Mouse (Mus musculus) heart, embryonic 15.5 days (tissue): ENCODE data around the gene Pde4d. TPM values are rescaled to one million over a fixed set of nuclear protein-coding genes. Genes with fewer than 3 reads are reported as not detected.
"Not testable (repeated sequence)": the region's sequence is repeated elsewhere in the genome, so short reads cannot be mapped to it uniquely, and the experiment has no call there.

Source experiments
- ATAC-seq: fragments of 200-750 bp; cut with Nextera tagmentation; replicated peaks from 2 replicates; pipeline ENCODE4 v1.8.0; 2017; ENCODE audit warnings: low read depth, moderate TSS enrichment; ENCODE audit not compliant: insufficient number of reproducible peaks, insufficient read depth, low FRiP score
- H3K27ac ChIP-seq: fragments of 300-500 bp; sonication (generic); 2 replicates; pipeline ENCODE4 v1.5.1; 2015; ENCODE audit warnings: mild to moderate bottlenecking, inconsistent platforms
- H3K27me3 ChIP-seq: fragments of 300-500 bp; sonication (generic); 2 replicates; pipeline ENCODE4 v1.6.1; 2015; ENCODE audit warnings: inconsistent platforms
- H3K36me3 ChIP-seq: fragments of 300-500 bp; sonication (generic); 2 replicates; pipeline ENCODE4 v1.6.1; 2015; ENCODE audit warnings: mild to moderate bottlenecking, inconsistent platforms
- H3K4me1 ChIP-seq: fragments of 300-500 bp; sonication (generic); replicated peaks from 2 replicates; pipeline ENCODE4 v1.6.1; 2015; ENCODE audit warnings: inconsistent platforms
- H3K4me2 ChIP-seq: fragments of 300-500 bp; sonication (generic); 2 replicates; pipeline ENCODE4 v1.6.1; 2015; ENCODE audit warnings: inconsistent platforms, mild to moderate bottlenecking, moderate library complexity
- H3K4me3 ChIP-seq: fragments of 300-500 bp; sonication (generic); 2 replicates; pipeline ENCODE4 v1.5.1; 2015; ENCODE audit warnings: mild to moderate bottlenecking, inconsistent platforms
- H3K9ac ChIP-seq: fragments of 300-500 bp; sonication (generic); 2 replicates; pipeline ENCODE4 v1.6.1; 2015; ENCODE audit warnings: mild to moderate bottlenecking, inconsistent platforms
- H3K9me3 ChIP-seq: fragments of 300-500 bp; sonication (generic); replicated peaks from 2 replicates; pipeline ENCODE4 v1.6.1; 2016; ENCODE audit warnings: inconsistent platforms
- WGBS: fragments of 180-500 bp; shearing (Covaris S2); methylation state at CpG from one replicate; pipeline ENCODE4 v1.1.7; 2015; ENCODE audit warnings: mixed read lengths; 5-methylcytosine and 5-hydroxymethylcytosine counted together
- polyA plus RNA-seq: library from polyadenylated mRNA; unstranded; fragments of >200 nt; fragmentation: Nextera tagmentation; extraction: Ambion mirVana; gene quantifications from 2 replicates; pipeline ENCODE4 v1.2.1, GENCODE M21; 2015

Gene Pde4d
- polyA plus RNA-seq, 1 experiment from 2014 or later: 25.7 TPM

- H3K4me3 ChIP-seq: no peak overlapping the region
- H3K27ac ChIP-seq: no peak overlapping the region
- no peaks in the 10 kb centered on the region for H3K9me3 ChIP-seq
- no peak overlapping the region for H3K4me2 ChIP-seq
- H3K27me3 ChIP-seq: no peaks in the 10 kb centered on the region
- no peaks in the 10 kb centered on the region for H3K36me3 ChIP-seq
- H3K4me1 ChIP-seq: no peaks in the 10 kb centered on the region
- no peak overlapping the region for H3K9ac ChIP-seq
- 74% methylated on average over 3 of the region's 3 CpGs for WGBS
- no peak for ATAC-seq
These were observed 319.8 kb downstream of the Pde4d start for GRCm38 (mm10) chr13:108769465-108770056.

GRCm38 (mm10) chr13:108772386-108772785, 322.6 kb downstream of the Pde4d start:
- H3K4me2 ChIP-seq: no peak overlapping the region
- H3K4me3 ChIP-seq: no peak overlapping the region
- 82% methylated on average over 3 of the region's 3 CpGs for WGBS
- ATAC-seq: no peak
- H3K9me3 ChIP-seq: no peaks in the 10 kb centered on the region
- peaks cover 4% of the 10 kb centered on the region; the same call in 1 of the 2 replicates for H3K4me1 ChIP-seq
- no peaks in the 10 kb centered on the region for H3K36me3 ChIP-seq
- H3K9ac ChIP-seq: no peak overlapping the region
- H3K27ac ChIP-seq: no peak overlapping the region
- no peaks in the 10 kb centered on the region for H3K27me3 ChIP-seq

- no peaks in the 10 kb centered on the region for H3K9me3 ChIP-seq
- H3K27me3 ChIP-seq: no peaks in the 10 kb centered on the region
- no peak overlapping the region for H3K27ac ChIP-seq
- H3K36me3 ChIP-seq: no peaks in the 10 kb centered on the region
- H3K9ac ChIP-seq: no peak overlapping the region
- H3K4me2 ChIP-seq: no peak overlapping the region
- 80% methylated on average over 1 of the region's 1 CpGs for WGBS
- peaks cover 4% of the 10 kb centered on the region; the same call in 1 of the 2 replicates for H3K4me1 ChIP-seq
- H3K4me3 ChIP-seq: no peak overlapping the region
- no peak for ATAC-seq
These were observed 325.2 kb downstream of the Pde4d start for GRCm38 (mm10) chr13:108774981-108775380.

GRCm38 (mm10) chr13:108775882-108776281, 326.1 kb downstream of the Pde4d start:
- Histone ChIP-seq H3K9ac (no peak overlapping the region), H3K9me3 (no peaks in the 10 kb centered on the region), H3K27ac (0 out of 2 replicates have a peak overlapping the region, but pooled peaks have one; percentile 18), H3K4me1 (peaks cover 4% of the 10 kb centered on the region; the same call in 1 of the 2 replicates), H3K4me3 (no peak overlapping the region), H3K4me2 (peak overlapping the region; percentile 29), H3K36me3 (no peaks in the 10 kb centered on the region), H3K27me3 (no peaks in the 10 kb centered on the region)
- WGBS: 34% methylated on average over 7 of the region's 7 CpGs
- ATAC-seq: peak; percentile 50; the same call in 1 of the 2 replicates

- not testable (repeated sequence) for ATAC-seq, H3K9ac ChIP-seq
These were observed 347.9 kb downstream of the Pde4d start for GRCm38 (mm10) chr13:108797620-108798019.

GRCm38 (mm10) chr13:108809191-108809590, 359.4 kb downstream of the Pde4d start:
- WGBS: 72% methylated on average over 7 of the region's 7 CpGs
- Histone ChIP-seq H3K4me1 (no peaks in the 10 kb centered on the region), H3K4me3 (no peak overlapping the region), H3K9ac (no peak overlapping the region), H3K27ac (no peak overlapping the region), H3K9me3 (no peaks in the 10 kb centered on the region), H3K27me3 (no peaks in the 10 kb centered on the region), H3K4me2 (no peak overlapping the region), H3K36me3 (no peaks in the 10 kb centered on the region)
- ATAC-seq: no peak

More at GRCm38 (mm10) chr13:108797620-108798019, 347.9 kb downstream of the Pde4d start:
- not testable (repeated sequence) for H3K9me3 ChIP-seq, H3K27ac ChIP-seq, H3K4me1 ChIP-seq, H3K4me3 ChIP-seq, H3K4me2 ChIP-seq, H3K36me3 ChIP-seq, H3K27me3 ChIP-seq
- 78% methylated on average over 3 of the region's 3 CpGs for WGBS

GRCm38 (mm10) chr13:108812956-108813355, 363.2 kb downstream of the Pde4d start:
- WGBS: 53% methylated on average over 3 of the region's 3 CpGs
- H3K4me2 ChIP-seq: no peak overlapping the region
- no peak overlapping the region for H3K27ac ChIP-seq
- no peaks in the 10 kb centered on the region for H3K4me1 ChIP-seq
- no peak overlapping the region for H3K4me3 ChIP-seq
- H3K36me3 ChIP-seq: no peaks in the 10 kb centered on the region
- H3K9ac ChIP-seq: no peak overlapping the region
- no peaks in the 10 kb centered on the region for H3K27me3 ChIP-seq
- no peak for ATAC-seq
- no peaks in the 10 kb centered on the region for H3K9me3 ChIP-seq

- Histone ChIP-seq H3K4me3 (no peak overlapping the region), H3K4me2 (no peak overlapping the region), H3K27ac (no peak overlapping the region), H3K27me3 (no peaks in the 10 kb centered on the region), H3K4me1 (no peaks in the 10 kb centered on the region), H3K9ac (no peak overlapping the region), H3K9me3 (no peaks in the 10 kb centered on the region), H3K36me3 (no peaks in the 10 kb centered on the region)
- no peak for ATAC-seq
- WGBS: 69% methylated on average over 6 of the region's 6 CpGs
These were observed 370.2 kb downstream of the Pde4d start for GRCm38 (mm10) chr13:108819846-108820408.

- H3K4me1 ChIP-seq: no peaks in the 10 kb centered on the region
- H3K27ac ChIP-seq: no peak overlapping the region
- H3K36me3 ChIP-seq: no peaks in the 10 kb centered on the region
- H3K27me3 ChIP-seq: no peaks in the 10 kb centered on the region
- WGBS: 79% methylated on average over 2 of the region's 2 CpGs
- H3K4me2 ChIP-seq: no peak overlapping the region
- no peak overlapping the region for H3K9ac ChIP-seq
- no peak overlapping the region for H3K4me3 ChIP-seq
- no peaks in the 10 kb centered on the region for H3K9me3 ChIP-seq
- no peak for ATAC-seq
These were observed 370.7 kb downstream of the Pde4d start for GRCm38 (mm10) chr13:108820487-108820886.

GRCm38 (mm10) chr13:108821270-108821669, 371.5 kb downstream of the Pde4d start:
- Histone ChIP-seq H3K36me3 (no peaks in the 10 kb centered on the region), H3K27ac (no peak overlapping the region), H3K4me1 (no peaks in the 10 kb centered on the region), H3K27me3 (no peaks in the 10 kb centered on the region), H3K4me3 (no peak overlapping the region), H3K9ac (no peak overlapping the region), H3K9me3 (no peaks in the 10 kb centered on the region), H3K4me2 (no peak overlapping the region)
- no peak for ATAC-seq
- WGBS: 52% methylated on average over 7 of the region's 7 CpGs

GRCm38 (mm10) chr13:108824638-108825310, 375.0 kb downstream of the Pde4d start:
- Histone ChIP-seq H3K27ac (no peak overlapping the region), H3K4me2 (no peak overlapping the region), H3K27me3 (no peaks in the 10 kb centered on the region), H3K9me3 (no peaks in the 10 kb centered on the region), H3K4me3 (no peak overlapping the region), H3K9ac (no peak overlapping the region), H3K4me1 (no peaks in the 10 kb centered on the region), H3K36me3 (no peaks in the 10 kb centered on the region)
- 88% methylated on average over 8 of the region's 8 CpGs for WGBS
- no peak for ATAC-seq
